Mouse (Mus musculus) CH12.LX (cell line): ENCODE measurements around the gene Aym1. TPM values are rescaled to one million over a fixed set of nuclear protein-coding genes. Genes with fewer than 3 reads are reported as not detected.

ENCODE experiments used
- DNase-seq: peaks from one replicate; pipeline ENCODE4 v3.0.0-alpha.2; 2013; ENCODE audit errors: extremely low read depth
- H3K27ac ChIP-seq: 2 replicates; pipeline ENCODE4 v1.5.1; 2012; ENCODE audit warnings: low read depth, mild to moderate bottlenecking, control low read depth, moderate library complexity; ENCODE audit not compliant: insufficient read depth
- H3K27me3 ChIP-seq: replicated peaks from 2 replicates; pipeline ENCODE3; 2012; ENCODE audit warnings: inconsistent platforms
- H3K36me3 ChIP-seq, 2 experiments: replicated peaks in 1 of 2; 2 replicates each; pipeline versions ENCODE3 to v1.6.1; 2012; ENCODE audit warnings: inconsistent platforms in 1 of 2, low read length in 1 of 2, mild to moderate bottlenecking in 1 of 2, mixed read lengths in 1 of 2, moderate library complexity in 1 of 2; ENCODE audit not compliant: control insufficient read depth in 1 of 2, insufficient read depth in 1 of 2
- H3K4me1 ChIP-seq, 2 experiments: 2 replicates each; pipeline ENCODE4 v1.6.1; 2012; ENCODE audit warnings: inconsistent platforms in 1 of 2, moderate library complexity in 1 of 2; ENCODE audit not compliant: insufficient read depth in 2 of 2, control insufficient read depth in 1 of 2
- H3K4me2 ChIP-seq: 2 replicates; pipeline ENCODE4 v1.6.1; 2012; ENCODE audit warnings: low read depth, mild to moderate bottlenecking, control low read depth; ENCODE audit not compliant: poor library complexity, insufficient read depth, severe bottlenecking
- H3K4me3 ChIP-seq, 3 experiments: fragments of 150-350 bp in 1 of 3; sonication (generic) in 1 of 3; replicated peaks in 1 of 3; 2 replicates each; pipeline versions ENCODE3 to v1.5.1; 2011 to 2012; ENCODE audit warnings: low read depth in 2 of 3, low read length in 2 of 3, mild to moderate bottlenecking in 2 of 3, moderate library complexity in 2 of 3, control low read depth in 1 of 3, improper control_type of control experiment in 1 of 3, inconsistent platforms in 1 of 3, mixed read lengths in 1 of 3; ENCODE audit not compliant: poor library complexity in 1 of 3
- H3K79me2 ChIP-seq: replicated peaks from 2 replicates; pipeline ENCODE4 v1.6.1; 2012; ENCODE audit warnings: mild to moderate bottlenecking, moderate library complexity; ENCODE audit not compliant: control insufficient read depth, poor library complexity, insufficient read depth, severe bottlenecking; ENCODE audit errors: extremely low read depth
- H3K9ac ChIP-seq: 2 replicates; pipeline ENCODE4 v1.6.1; 2012; ENCODE audit warnings: low read depth, mild to moderate bottlenecking, control low read depth, moderate library complexity; ENCODE audit not compliant: insufficient read depth
- H3K9me3 ChIP-seq: replicated peaks from 2 replicates; pipeline ENCODE3; 2012; ENCODE audit warnings: low read length, inconsistent platforms, mixed read lengths
- BHLHE40 ChIP-seq: IDR thresholded peaks from 2 replicates; pipeline ENCODE4 v1.6.1; 2011; ENCODE audit warnings: mild to moderate bottlenecking, low read depth, low read length, improper control_type of control experiment
- E2F4 ChIP-seq: IDR thresholded peaks from 2 replicates; pipeline ENCODE4 v1.6.1; 2011; ENCODE audit warnings: low read depth, low read length, improper control_type of control experiment; ENCODE audit not compliant: insufficient replicate concordance
- ETS1 ChIP-seq: conservative IDR thresholded peaks from 2 replicates; pipeline ENCODE4 v1.6.1; 2012; ENCODE audit warnings: low read depth, mild to moderate bottlenecking, inconsistent platforms, low read length, improper control_type of control experiment, moderate library complexity
- HCFC1 ChIP-seq: IDR thresholded peaks from 2 replicates; pipeline ENCODE4 v1.6.1; 2012; ENCODE audit warnings: low read depth, mild to moderate bottlenecking, inconsistent platforms, low read length, improper control_type of control experiment
- IRF4 ChIP-seq: IDR thresholded peaks from 2 replicates; pipeline ENCODE4 v1.6.1; 2014; ENCODE audit warnings: low read depth, mild to moderate bottlenecking, inconsistent platforms, low read length, improper control_type of control experiment
- KAT2A ChIP-seq: IDR thresholded peaks from 2 replicates; pipeline ENCODE4 v1.6.1; 2012; ENCODE audit warnings: low read length, improper control_type of control experiment, inconsistent platforms; ENCODE audit not compliant: insufficient replicate concordance
- MAFK ChIP-seq: IDR thresholded peaks from 2 replicates; pipeline ENCODE4 v1.6.1; 2011; ENCODE audit warnings: low read length, improper control_type of control experiment; ENCODE audit not compliant: insufficient replicate concordance
- MAZ ChIP-seq: IDR thresholded peaks from 2 replicates; pipeline ENCODE4 v1.6.1; 2012; ENCODE audit warnings: low read depth, mild to moderate bottlenecking, inconsistent platforms, low read length, improper control_type of control experiment, moderate library complexity
- MXI1 ChIP-seq: IDR thresholded peaks from 2 replicates; pipeline ENCODE4 v1.6.1; 2011; ENCODE audit warnings: mild to moderate bottlenecking, low read depth, low read length, improper control_type of control experiment
- NELFE ChIP-seq: IDR thresholded peaks from 2 replicates; pipeline ENCODE4 v1.6.1; 2011; ENCODE audit warnings: low read depth, low read length, improper control_type of control experiment
- POLR2A ChIP-seq: IDR thresholded peaks from 2 replicates; pipeline ENCODE4 v1.6.1; 2011; ENCODE audit warnings: low read depth, mild to moderate bottlenecking, improper control_type of control experiment, low read length
- POLR2AphosphoS2 ChIP-seq: IDR thresholded peaks from 2 replicates; pipeline ENCODE4 v1.6.1; 2011; ENCODE audit warnings: low read depth, low read length, improper control_type of control experiment
- RAD21 ChIP-seq: IDR thresholded peaks from 2 replicates; pipeline ENCODE4 v1.6.1; 2011; ENCODE audit warnings: low read depth, mild to moderate bottlenecking, low read length, improper control_type of control experiment, moderate library complexity
- SMC3 ChIP-seq: IDR thresholded peaks from 2 replicates; pipeline ENCODE4 v1.6.1; 2011; ENCODE audit warnings: low read depth, low read length, improper control_type of control experiment
- TBP ChIP-seq: conservative IDR thresholded peaks from 2 replicates; pipeline ENCODE4 v1.6.1; 2011; ENCODE audit warnings: low read depth, low read length, improper control_type of control experiment
- UBTF ChIP-seq: IDR thresholded peaks from 2 replicates; pipeline ENCODE4 v1.6.1; 2012; ENCODE audit warnings: low read depth, mild to moderate bottlenecking, inconsistent platforms, low read length, improper control_type of control experiment, moderate library complexity
- USF1 ChIP-seq: IDR thresholded peaks from 2 replicates; pipeline ENCODE4 v1.6.1; 2014; ENCODE audit warnings: low read depth, mild to moderate bottlenecking, inconsistent platforms, low read length, improper control_type of control experiment
- USF2 ChIP-seq: conservative IDR thresholded peaks from 2 replicates; pipeline ENCODE4 v1.6.1; 2011; ENCODE audit warnings: low read depth, low read length, improper control_type of control experiment
- ZKSCAN1 ChIP-seq: IDR thresholded peaks from 2 replicates; pipeline ENCODE4 v1.6.1; 2012; ENCODE audit warnings: low read depth, inconsistent platforms, low read length, improper control_type of control experiment, borderline replicate concordance
- ZMIZ1 ChIP-seq: IDR thresholded peaks from 2 replicates; pipeline ENCODE4 v1.6.1; 2012; ENCODE audit warnings: low read depth, mild to moderate bottlenecking, inconsistent platforms, low read length, improper control_type of control experiment
- dilution Hi-C: fragments of 300-500 bp; cut with MboI; formaldehyde crosslinking; loops from 2 replicates; pipeline ENCODE4 v1.14.3; 2020; ENCODE audit warnings: low sequenced_read_pairs; ENCODE audit not compliant: extremely low pct_unique_long_range_greater_than_20kb, extremely low pct_ligation_motif_present
- in situ Hi-C: fragments of 300-500 bp; cut with MboI; formaldehyde crosslinking; loops from 3 replicates; pipeline ENCODE4 v1.14.3; 2019; ENCODE audit warnings: low sequenced_read_pairs, low pct_ligation_motif_present, low pct_unique_long_range_greater_than_20kb, mixed read lengths
- polyA plus RNA-seq: library from polyadenylated mRNA; unstranded; fragments of >175 nt; gene quantifications from 2 replicates; pipeline ENCODE4 v1.2.1, GENCODE M21; 2012; ENCODE audit warnings: low read depth; ENCODE audit not compliant: insufficient read length
- total RNA-seq, 2 experiments: library from RNA; depleted of rRNA; stranded (reverse); fragments of 300-350 nt in 1 of 2; fragments of >200 nt in 1 of 2; gene quantifications; 2 replicates each; pipeline ENCODE4 v1.2.3; 2012 to 2014

Gene Aym1
- total and polyA plus RNA-seq, 3 experiments, result not detected

GRCm38 (mm10) chr5:113334621-113335530, 22.2 kb upstream of the Aym1 start:
- Histone ChIP-seq H3K9ac (no peak overlapping the region), H3K4me2 (no peak overlapping the region), H3K79me2 (no peaks in the 10 kb centered on the region), H3K4me3 (no peak overlapping the region), H3K36me3 (no peaks in the 10 kb centered on the region), H3K4me1 (no peaks in the 10 kb centered on the region), H3K27me3 (peaks cover 59% of the 10 kb centered on the region), H3K27ac (no peak overlapping the region), H3K9me3 (peaks cover 7% of the 10 kb centered on the region)
- no peak for TF ChIP-seq KAT2A
- TF ChIP-seq ZMIZ1, result no peak
- no peak for TF ChIP-seq USF2
- TF ChIP-seq TBP, result no peak
- no peak for TF ChIP-seq E2F4
- TF ChIP-seq BHLHE40, result no peak
- TF ChIP-seq POLR2A, result no peak
- no peak for TF ChIP-seq IRF4
- no peak for DNase-seq
- in situ Hi-C loops, result no loop called here
- dilution Hi-C loops, result no loop called here

- no peaks in the 10 kb centered on the region for H3K36me3 ChIP-seq
- TF ChIP-seq ETS1 (no peak), NELFE (no peak), HCFC1 (no peak), SMC3 (no peak), ZMIZ1 (no peak), RAD21 (no peak), USF1 (no peak), ZKSCAN1 (no peak), POLR2AphosphoS2 (no peak), IRF4 (no peak), MAZ (no peak), UBTF (no peak), MXI1 (no peak), POLR2A (no peak), MAFK (no peak)
- DNase-seq, result no peak
- in situ Hi-C loops, result no loop called here
- H3K27ac ChIP-seq, result no peak overlapping the region
- dilution Hi-C loops, result no loop called here
- H3K79me2 ChIP-seq, result no peaks in the 10 kb centered on the region
- H3K9ac ChIP-seq, result no peak overlapping the region
- H3K9me3 ChIP-seq, result peaks cover 7% of the 10 kb centered on the region
- H3K4me2 ChIP-seq, result no peak overlapping the region
- no peak overlapping the region for H3K4me3 ChIP-seq
- H3K27me3 ChIP-seq, result peaks cover 59% of the 10 kb centered on the region
- no peaks in the 10 kb centered on the region for H3K4me1 ChIP-seq
Measured at GRCm38 (mm10) chr5:113335732-113336131, 21.4 kb upstream of the Aym1 start.
